Mouse (Mus musculus): ENCODE data around the gene Gm10643.

DNA sequence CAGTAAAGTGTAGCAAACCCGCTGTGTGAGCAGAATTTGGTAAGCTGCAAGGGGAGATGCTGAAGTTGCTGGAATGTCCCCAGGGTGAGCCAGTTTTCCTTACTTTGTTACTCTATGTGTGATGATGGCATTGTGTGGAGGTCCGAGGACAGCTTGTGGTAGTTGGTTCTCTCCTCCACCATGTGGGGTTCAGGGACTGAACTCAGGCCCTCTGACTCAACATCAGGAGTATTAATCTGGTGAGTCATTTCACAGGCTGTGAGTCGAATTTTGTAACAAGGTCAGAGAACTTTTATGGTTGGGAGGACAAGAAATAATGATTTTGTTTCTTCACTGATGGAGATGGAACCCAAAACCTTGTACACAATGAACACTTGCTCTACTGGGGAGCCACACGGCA is 32.2 kb downstream of the Gm10643 start:
- no peak for TF ChIP-seq POLR2A (IDR thresholded peaks at IDR 0.05; ENCODE audit: control insufficient read depth, extremely low read depth, insufficient read depth, low read length, poor library complexity)
- no peak for TF ChIP-seq CTCF (IDR thresholded peaks at IDR 0.05; ENCODE audit: borderline replicate concordance, control insufficient read depth, extremely low read depth, insufficient read depth, low read length, poor library complexity)
